Mouse (Mus musculus) heart, embryonic 13.5 days (tissue): ENCODE measurements around the gene Cacnb4. TPM values are rescaled to one million over a fixed set of nuclear protein-coding genes. Genes with fewer than 3 reads are reported as not detected.
A peak's percentile ranks its signal among the peaks of the same experiment; 100 is the strongest.

Source experiments
- ATAC-seq: fragments of 200-750 bp; cut with Nextera tagmentation; 2 replicates; pipeline ENCODE4 v1.8.0; 2017; ENCODE audit warnings: moderate TSS enrichment; ENCODE audit not compliant: insufficient number of reproducible peaks, low FRiP score, low TSS enrichment; ENCODE audit errors: extremely low read depth
- H3K27ac ChIP-seq: fragments of 300-500 bp; sonication (generic); replicated peaks from 2 replicates; pipeline ENCODE4 v1.5.1; 2015; ENCODE audit warnings: moderate library complexity, mild to moderate bottlenecking, inconsistent platforms
- H3K27me3 ChIP-seq: fragments of 300-500 bp; sonication (generic); replicated peaks from 2 replicates; pipeline ENCODE4 v1.6.1; 2015; ENCODE audit warnings: mild to moderate bottlenecking, inconsistent platforms
- H3K36me3 ChIP-seq: fragments of 300-500 bp; sonication (generic); 2 replicates; pipeline ENCODE4 v1.6.1; 2015; ENCODE audit warnings: mild to moderate bottlenecking, inconsistent platforms
- H3K4me1 ChIP-seq: fragments of 300-500 bp; sonication (generic); 2 replicates; pipeline ENCODE4 v1.6.1; 2015; ENCODE audit warnings: inconsistent platforms
- H3K4me2 ChIP-seq: fragments of 300-500 bp; sonication (generic); 2 replicates; pipeline ENCODE4 v1.6.1; 2015; ENCODE audit warnings: inconsistent platforms, mild to moderate bottlenecking, moderate library complexity
- H3K4me3 ChIP-seq: fragments of 300-500 bp; sonication (generic); 2 replicates; pipeline ENCODE4 v1.5.1; 2015; ENCODE audit warnings: moderate library complexity, mild to moderate bottlenecking, inconsistent platforms
- H3K9ac ChIP-seq: fragments of 300-500 bp; sonication (generic); 2 replicates; pipeline ENCODE4 v1.6.1; 2015; ENCODE audit warnings: inconsistent platforms, mild to moderate bottlenecking, moderate library complexity
- H3K9me3 ChIP-seq: fragments of 300-500 bp; sonication (generic); 2 replicates; pipeline ENCODE4 v1.6.1; 2016; ENCODE audit warnings: inconsistent platforms
- WGBS: fragments of 180-500 bp; shearing (Covaris S2); methylation state at CpG from one replicate; pipeline ENCODE4 v1.1.7; 2015; ENCODE audit warnings: mixed read lengths; 5-methylcytosine and 5-hydroxymethylcytosine counted together
- polyA plus RNA-seq: library from polyadenylated mRNA; unstranded; fragments of >200 nt; fragmentation: Nextera tagmentation; extraction: Ambion mirVana; gene quantifications from 2 replicates; pipeline ENCODE4 v1.2.1, GENCODE M21; 2015

The Cacnb4 gene
- polyA plus RNA-seq, 1 experiment from 2014 or later, result 0.41 TPM

DNA sequence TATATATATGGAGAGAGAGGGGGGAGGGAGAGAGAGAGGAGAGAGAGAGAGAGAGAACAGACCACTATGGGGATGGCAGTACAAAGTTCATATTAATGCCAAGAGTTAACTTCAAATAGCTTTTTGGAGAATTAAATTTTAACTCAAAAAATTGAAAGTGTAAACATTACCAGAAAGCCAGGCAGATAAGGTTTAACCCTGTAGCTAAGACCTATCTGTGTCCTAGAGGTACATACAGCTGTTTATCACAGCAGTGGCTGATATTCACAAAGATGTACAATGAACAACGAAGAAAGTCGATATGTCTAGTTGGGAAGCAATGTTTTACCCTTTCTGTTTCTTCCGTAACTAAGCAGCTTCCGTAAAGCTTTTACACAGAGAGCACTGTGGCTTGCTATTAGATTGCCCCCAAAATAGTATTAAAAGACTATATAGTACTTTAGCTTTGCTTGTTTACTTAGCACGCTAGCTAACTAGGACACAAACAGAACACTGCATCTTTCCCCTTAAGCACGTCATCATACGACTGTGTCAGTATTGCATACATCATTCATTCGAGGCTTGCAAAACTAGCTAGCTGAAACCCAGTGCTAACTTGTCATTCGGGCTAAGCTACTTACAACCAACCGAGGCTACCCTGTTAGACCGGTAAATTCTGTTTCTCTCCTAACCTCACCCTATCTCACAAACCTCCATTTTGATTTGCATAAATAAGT is 72.5 kb downstream of the Cacnb4 start:
- Histone ChIP-seq H3K9me3 (no peaks in the 10 kb centered on the region), H3K36me3 (no peaks in the 10 kb centered on the region), H3K27ac (no peak overlapping the region), H3K27me3 (no peaks in the 10 kb centered on the region), H3K4me2 (no peak overlapping the region), H3K9ac (no peak overlapping the region), H3K4me3 (no peak overlapping the region), H3K4me1 (peaks cover 8% of the 10 kb centered on the region; the same call in 1 of the 2 replicates)
- 84% methylated on average over 11 of the region's 11 CpGs for WGBS
- no peak for ATAC-seq

DNA sequence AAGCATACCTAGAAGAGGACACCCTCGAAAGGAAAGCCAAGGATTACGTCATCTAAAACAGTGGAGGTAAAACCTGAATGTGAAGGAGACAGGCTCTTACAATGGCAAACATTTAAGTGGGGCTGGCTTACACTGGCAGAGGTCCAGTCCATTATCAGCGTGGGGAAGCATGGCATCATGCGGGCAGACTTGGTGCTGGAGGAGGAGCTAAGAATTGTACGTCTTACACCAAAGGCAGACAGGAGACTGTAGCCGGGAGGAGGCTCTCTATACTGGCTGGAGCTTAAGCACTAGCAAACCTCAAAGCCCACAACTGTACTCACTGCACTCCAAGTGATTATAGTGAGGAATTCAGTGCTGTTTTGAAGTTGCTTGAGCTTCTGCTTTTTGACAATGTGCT is 73.2 kb downstream of the Cacnb4 start:
- H3K9ac ChIP-seq, result no peak overlapping the region
- H3K4me2 ChIP-seq, result peak overlapping the region; percentile 29
- H3K27me3 ChIP-seq, result no peaks in the 10 kb centered on the region
- no peak overlapping the region for H3K4me3 ChIP-seq
- peaks cover 8% of the 10 kb centered on the region; the same call in 1 of the 2 replicates for H3K4me1 ChIP-seq
- no peak overlapping the region for H3K27ac ChIP-seq
- no peaks in the 10 kb centered on the region for H3K36me3 ChIP-seq
- ATAC-seq, result peak; percentile 31; the same call in 1 of the 2 replicates
- WGBS, result 30% methylated on average over 6 of the region's 6 CpGs
- H3K9me3 ChIP-seq, result no peaks in the 10 kb centered on the region

DNA sequence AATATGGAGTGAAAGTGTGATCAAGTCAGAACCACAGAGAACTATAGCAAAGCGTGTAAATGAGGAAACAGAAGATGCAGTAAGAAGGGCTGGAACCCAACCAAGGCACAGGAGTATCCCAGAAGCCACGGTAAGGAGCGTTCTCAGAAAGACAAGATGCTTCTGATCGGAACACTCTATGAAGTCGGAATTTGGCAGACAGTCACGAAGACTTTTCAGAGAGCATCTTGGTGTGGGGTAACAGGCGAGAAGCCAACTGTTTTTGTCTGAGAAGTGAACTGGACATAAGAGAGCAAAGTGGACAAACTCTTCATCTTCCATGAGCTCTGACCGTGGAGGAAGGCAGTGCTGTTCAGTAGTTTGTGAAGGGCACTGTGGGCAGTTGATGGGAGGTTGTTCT is 73.7 kb downstream of the Cacnb4 start:
- ATAC-seq, result no peak
- WGBS, result 84% methylated on average over 8 of the region's 8 CpGs
- H3K27me3 ChIP-seq, result no peaks in the 10 kb centered on the region
- no peaks in the 10 kb centered on the region for H3K36me3 ChIP-seq
- peaks cover 8% of the 10 kb centered on the region; the same call in 1 of the 2 replicates for H3K4me1 ChIP-seq
- no peak overlapping the region for H3K27ac ChIP-seq
- H3K9me3 ChIP-seq, result no peaks in the 10 kb centered on the region
- no peak overlapping the region for H3K4me3 ChIP-seq
- no peak overlapping the region for H3K9ac ChIP-seq
- H3K4me2 ChIP-seq, result 0 out of 2 replicates have a peak overlapping the region, but pooled peaks have one; percentile 29

DNA sequence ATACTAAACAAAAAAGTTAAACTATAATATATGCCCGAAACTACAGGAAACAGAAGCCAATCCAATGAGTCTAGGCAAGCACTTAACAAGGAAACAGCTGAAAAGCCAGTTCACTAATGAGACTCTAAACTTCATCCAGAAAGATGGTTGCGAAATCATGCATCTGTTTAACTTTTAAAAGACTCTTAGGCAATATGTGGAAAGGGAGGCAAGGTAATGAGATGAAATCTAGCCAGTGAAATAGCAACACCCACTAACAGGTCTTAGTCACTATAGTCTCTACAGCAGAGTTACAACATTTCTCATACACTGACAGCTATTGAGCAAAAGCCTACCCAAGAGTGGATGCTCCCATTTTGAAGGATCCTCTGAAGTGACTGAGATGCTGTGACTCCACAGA is 74.4 kb downstream of the Cacnb4 start:
- ATAC-seq, result no peak
- Histone ChIP-seq H3K4me1 (peaks cover 8% of the 10 kb centered on the region; the same call in 1 of the 2 replicates), H3K27me3 (no peaks in the 10 kb centered on the region), H3K36me3 (no peaks in the 10 kb centered on the region), H3K4me3 (no peak overlapping the region), H3K27ac (no peak overlapping the region), H3K9ac (no peak overlapping the region), H3K4me2 (no peak overlapping the region), H3K9me3 (no peaks in the 10 kb centered on the region)
- WGBS, result 78% methylated on average over 2 of the region's 2 CpGs

DNA sequence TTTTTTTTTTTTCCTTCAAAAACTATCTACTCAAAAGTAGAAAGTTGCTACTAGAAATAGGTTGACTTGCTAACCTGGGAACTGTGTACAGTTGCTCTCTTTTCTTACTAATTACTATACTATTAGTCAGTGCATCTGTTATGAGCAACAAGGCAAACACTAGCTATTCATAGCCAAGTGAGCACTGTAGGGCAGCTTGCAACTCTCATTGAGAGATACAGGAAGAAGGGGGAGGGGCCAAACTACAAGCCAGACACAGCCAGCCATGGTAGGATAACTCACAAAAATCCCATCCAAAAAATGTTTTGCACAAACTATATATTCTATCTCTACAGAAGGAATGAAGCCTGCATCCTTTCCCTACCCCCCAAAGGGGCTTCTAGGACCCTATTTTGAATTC is 79.1 kb downstream of the Cacnb4 start:
- Histone ChIP-seq H3K4me3 (no peak overlapping the region), H3K27me3 (no peaks in the 10 kb centered on the region)
- no peak for ATAC-seq

DNA sequence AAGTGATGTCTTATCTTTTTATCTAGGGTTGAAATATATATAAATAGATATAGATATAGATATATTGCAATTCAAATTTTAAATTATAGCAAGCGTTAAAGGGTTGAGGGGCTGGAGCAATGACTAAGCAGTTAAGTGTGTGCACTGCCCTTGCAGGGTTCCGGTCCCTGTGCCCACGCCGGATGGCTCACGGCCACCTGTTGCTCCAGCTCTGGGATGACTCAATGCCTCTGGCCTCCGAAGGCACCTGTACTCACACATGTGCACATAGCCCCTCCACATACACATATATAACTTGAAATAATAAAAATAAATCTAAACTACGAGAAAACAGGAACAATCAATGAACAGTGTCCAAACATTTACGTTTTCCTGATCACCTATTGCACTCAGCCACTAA is 82.8 kb downstream of the Cacnb4 start:
- peaks cover 15% of the 10 kb centered on the region for H3K4me1 ChIP-seq
- ATAC-seq, result no peak
- 89% methylated on average over 8 of the region's 8 CpGs for WGBS
- no peak overlapping the region for H3K4me3 ChIP-seq
- H3K36me3 ChIP-seq, result no peaks in the 10 kb centered on the region
- no peak overlapping the region for H3K4me2 ChIP-seq
- H3K9me3 ChIP-seq, result no peaks in the 10 kb centered on the region
- no peak overlapping the region for H3K27ac ChIP-seq
- no peaks in the 10 kb centered on the region for H3K27me3 ChIP-seq
- no peak overlapping the region for H3K9ac ChIP-seq

More for the DNA sequence above, 79.1 kb downstream of the Cacnb4 start:
- Histone ChIP-seq H3K4me2 (no peak overlapping the region), H3K9ac (no peak overlapping the region), H3K36me3 (no peaks in the 10 kb centered on the region), H3K27ac (no peak overlapping the region), H3K4me1 (no peaks in the 10 kb centered on the region), H3K9me3 (no peaks in the 10 kb centered on the region)

DNA sequence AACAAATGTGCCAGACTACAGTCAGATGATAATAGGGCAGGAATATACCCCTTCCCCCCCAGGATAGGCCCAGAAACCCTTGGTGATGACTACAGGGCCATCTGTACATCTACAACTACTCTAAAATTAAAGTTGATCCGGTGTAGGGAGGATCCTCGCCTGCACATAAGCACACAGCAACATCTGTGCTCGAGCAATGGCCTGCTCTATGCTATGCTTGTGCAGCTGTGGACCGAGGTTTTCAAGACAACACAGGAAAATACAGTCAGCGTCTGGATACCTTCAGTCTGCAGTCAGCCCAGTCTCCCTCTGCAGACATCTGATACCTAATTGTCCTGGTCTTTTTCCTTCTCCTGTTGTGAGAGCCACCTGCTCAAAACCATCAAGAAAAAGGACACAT is 83.4 kb downstream of the Cacnb4 start:
- Histone ChIP-seq H3K4me3 (no peak overlapping the region), H3K27me3 (no peaks in the 10 kb centered on the region), H3K4me1 (peaks cover 21% of the 10 kb centered on the region), H3K36me3 (no peaks in the 10 kb centered on the region), H3K27ac (no peak overlapping the region), H3K9ac (no peak overlapping the region), H3K9me3 (no peaks in the 10 kb centered on the region), H3K4me2 (no peak overlapping the region)
- WGBS, result 59% methylated on average over 5 of the region's 5 CpGs
- ATAC-seq, result no peak

DNA sequence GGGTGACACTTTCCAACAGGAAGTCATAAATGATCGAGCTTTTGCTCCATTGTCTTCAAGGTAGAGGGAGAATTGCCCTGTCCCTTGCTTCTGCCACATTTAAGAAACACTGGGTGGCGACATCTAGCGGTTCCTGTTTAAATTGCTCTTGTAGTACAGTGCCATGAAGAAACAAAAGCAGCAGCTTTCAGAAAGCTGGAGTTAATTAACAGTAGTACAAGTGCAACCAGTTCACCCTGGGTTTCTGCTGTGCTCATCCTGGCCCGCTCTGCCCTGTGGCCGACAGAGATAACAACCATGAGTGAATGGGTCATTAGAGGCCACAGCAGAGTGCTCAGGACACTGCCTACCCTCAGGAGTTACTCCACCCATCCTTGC is 85.7 kb downstream of the Cacnb4 start:
- 0 out of 2 replicates have a peak overlapping the region, but pooled peaks have one; percentile 11 for H3K4me3 ChIP-seq
- ATAC-seq, result peak; percentile 16; the same call in 1 of the 2 replicates
- H3K27ac ChIP-seq, result peak overlapping the region; percentile 71
- H3K27me3 ChIP-seq, result no peaks in the 10 kb centered on the region
- no peaks in the 10 kb centered on the region for H3K9me3 ChIP-seq
- H3K4me2 ChIP-seq, result peak overlapping the region; percentile 57
- WGBS, result 2% methylated on average over 5 of the region's 5 CpGs
- H3K4me1 ChIP-seq, result peaks cover 21% of the 10 kb centered on the region
- peak overlapping the region; percentile 67 for H3K9ac ChIP-seq
- no peaks in the 10 kb centered on the region for H3K36me3 ChIP-seq

DNA sequence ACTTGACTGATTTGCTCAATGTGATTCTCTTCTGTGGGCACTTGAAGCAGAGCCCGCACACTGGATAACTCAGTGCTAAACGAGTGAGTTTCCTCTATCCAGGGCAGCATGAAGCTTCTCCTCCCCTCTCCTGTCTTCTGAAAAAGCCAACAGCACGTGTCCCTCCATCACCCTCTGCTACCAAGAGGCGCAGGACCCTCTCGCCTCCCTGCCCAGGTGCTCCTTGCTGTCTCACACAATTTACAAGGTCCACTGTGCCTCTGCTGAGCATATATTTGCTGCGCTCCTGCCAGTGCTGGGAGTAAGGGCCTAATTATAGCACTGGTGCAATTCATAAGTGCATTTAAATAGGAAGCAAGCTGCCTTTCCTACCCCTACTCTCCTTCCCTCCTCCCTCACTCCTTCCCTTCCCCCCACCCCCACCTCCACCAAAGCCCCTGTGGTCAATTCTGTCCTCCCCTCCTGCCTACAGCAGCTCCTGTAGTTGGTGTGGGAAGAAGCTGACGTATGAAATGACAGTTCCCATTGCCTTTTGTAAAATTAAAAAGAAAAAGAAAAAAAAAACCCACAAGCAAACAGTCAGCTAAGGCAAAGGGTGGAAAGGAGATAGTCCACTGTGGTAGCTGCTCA is 86.2 kb downstream of the Cacnb4 start:
- peaks cover 21% of the 10 kb centered on the region for H3K4me1 ChIP-seq
- 46% methylated on average over 7 of the region's 7 CpGs for WGBS
- H3K4me3 ChIP-seq, result 0 out of 2 replicates have a peak overlapping the region, but pooled peaks have one; percentile 11
- no peaks in the 10 kb centered on the region for H3K9me3 ChIP-seq
- H3K27ac ChIP-seq, result peak overlapping the region; percentile 71
- H3K9ac ChIP-seq, result peak overlapping the region; percentile 67
- H3K36me3 ChIP-seq, result no peaks in the 10 kb centered on the region
- peak; percentile 23; the same call in 1 of the 2 replicates for ATAC-seq
- peak overlapping the region; percentile 57 for H3K4me2 ChIP-seq
- H3K27me3 ChIP-seq, result no peaks in the 10 kb centered on the region

DNA sequence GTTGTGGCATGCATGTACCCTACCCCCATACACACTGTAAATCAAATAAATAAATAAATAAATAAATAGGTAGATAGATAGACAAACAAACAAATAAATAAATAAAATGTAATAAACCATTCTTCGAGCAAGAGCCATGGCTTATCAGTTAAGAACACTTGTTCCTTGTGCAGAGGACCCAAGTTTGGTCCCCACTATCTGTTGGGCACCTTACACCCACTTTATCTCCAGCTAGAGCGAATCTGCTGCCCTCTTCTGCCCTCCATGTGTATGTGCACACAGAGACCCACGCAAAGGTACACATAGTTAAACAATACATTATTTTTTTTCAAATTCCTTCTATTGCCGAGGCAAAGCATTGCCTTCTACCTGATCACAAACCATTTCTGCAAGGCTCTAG is 87.1 kb downstream of the Cacnb4 start:
- H3K4me1 ChIP-seq, result peaks cover 21% of the 10 kb centered on the region
- H3K9me3 ChIP-seq, result no peaks in the 10 kb centered on the region
- H3K4me3 ChIP-seq, result no peak overlapping the region
- H3K36me3 ChIP-seq, result no peaks in the 10 kb centered on the region
- H3K4me2 ChIP-seq, result no peak overlapping the region
- H3K9ac ChIP-seq, result no peak overlapping the region
- H3K27ac ChIP-seq, result peak overlapping the region; percentile 71; the same call in 1 of the 2 replicates
- ATAC-seq, result no peak
- 72% methylated on average over 4 of the region's 4 CpGs for WGBS
- H3K27me3 ChIP-seq, result no peaks in the 10 kb centered on the region

DNA sequence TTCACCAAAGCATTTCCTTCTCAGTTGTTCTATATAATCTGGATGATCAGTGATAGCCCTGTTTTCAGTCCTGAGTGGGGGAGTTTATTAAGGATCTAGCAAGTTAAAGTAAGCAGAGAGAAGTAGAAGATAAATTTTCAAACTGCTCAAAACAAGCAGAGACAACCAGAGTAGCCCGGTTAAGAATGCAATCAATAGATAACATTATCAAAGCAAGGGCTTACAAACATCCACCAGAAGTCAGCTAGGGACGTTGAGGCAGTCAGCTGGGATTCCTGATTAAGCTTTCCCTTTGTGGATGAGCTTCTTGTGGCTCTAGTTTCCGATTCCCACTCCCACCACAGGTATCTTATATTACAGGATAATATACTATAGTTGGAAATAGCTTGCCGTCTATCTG is 91.2 kb downstream of the Cacnb4 start:
- no peaks in the 10 kb centered on the region for H3K36me3 ChIP-seq
- H3K4me3 ChIP-seq, result no peak overlapping the region
- H3K27me3 ChIP-seq, result no peaks in the 10 kb centered on the region
- H3K27ac ChIP-seq, result no peak overlapping the region
- H3K9me3 ChIP-seq, result no peaks in the 10 kb centered on the region; the same call in 1 of the 2 replicates
- no peak for ATAC-seq
- 43% methylated on average over 4 of the region's 4 CpGs for WGBS
- no peak overlapping the region for H3K4me2 ChIP-seq
- no peak overlapping the region for H3K9ac ChIP-seq
- H3K4me1 ChIP-seq, result peaks cover 16% of the 10 kb centered on the region
